Mouse (Mus musculus) cerebellum, adult 2 months (tissue): ENCODE results near the gene Per1.

Experiments used
- CTCF ChIP-seq: fragments of 200-500 bp; IDR thresholded peaks from 2 replicates; pipeline ENCODE4 v1.5.1; 2011; ENCODE audit warnings: low read depth, mild to moderate bottlenecking, control low read depth, low read length, moderate library complexity, borderline replicate concordance; ENCODE audit not compliant: insufficient read depth
- POLR2A ChIP-seq: fragments of 200-500 bp; IDR thresholded peaks from 2 replicates; pipeline ENCODE4 v1.6.1; 2011; ENCODE audit warnings: low read length, control low read depth, borderline replicate concordance; ENCODE audit not compliant: insufficient read depth

DNA sequence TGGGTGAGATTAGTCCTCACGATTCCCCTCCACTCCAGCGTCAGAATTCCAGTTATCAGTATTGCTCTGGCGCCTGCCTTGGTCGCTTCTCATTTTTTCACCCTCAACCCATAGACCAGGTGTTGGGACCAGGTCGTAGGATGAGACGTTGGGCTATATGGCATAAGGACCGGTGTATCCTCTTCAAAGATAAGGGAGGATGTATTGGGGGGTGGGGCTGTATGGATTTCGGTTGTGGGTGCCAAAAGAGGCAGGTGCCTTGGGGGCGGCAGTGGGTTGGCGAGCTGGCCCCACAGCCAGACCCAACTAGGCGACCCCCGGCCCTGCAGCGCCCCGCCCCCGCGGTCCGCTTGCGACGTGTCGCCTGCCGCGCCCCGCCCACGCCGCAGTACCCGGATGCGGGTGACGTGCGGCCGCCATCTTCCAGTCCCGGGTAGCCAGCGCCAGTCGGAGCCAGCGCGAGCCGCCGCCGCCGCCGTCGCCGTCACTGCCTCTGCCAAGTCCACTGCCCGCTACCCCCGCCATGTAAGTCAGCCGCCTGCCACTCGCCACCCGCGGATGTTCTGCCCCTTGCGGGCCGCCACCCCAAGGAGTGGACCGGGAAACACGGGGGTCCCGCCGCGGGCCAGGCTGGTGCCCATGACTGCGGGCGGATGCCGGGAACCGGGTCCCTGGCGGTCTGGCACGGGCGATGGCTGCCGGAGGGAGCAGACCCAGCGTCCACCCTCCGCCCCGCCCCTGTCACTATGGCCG is 6.7 kb upstream of the Per1 start, which contains the start of gene Vamp2:
- no peak for TF ChIP-seq CTCF
- TF ChIP-seq POLR2A: peak; percentile 79
